Mouse (Mus musculus): Measurements from ENCODE around the gene Sat2.

Gene Sat2

DNA sequence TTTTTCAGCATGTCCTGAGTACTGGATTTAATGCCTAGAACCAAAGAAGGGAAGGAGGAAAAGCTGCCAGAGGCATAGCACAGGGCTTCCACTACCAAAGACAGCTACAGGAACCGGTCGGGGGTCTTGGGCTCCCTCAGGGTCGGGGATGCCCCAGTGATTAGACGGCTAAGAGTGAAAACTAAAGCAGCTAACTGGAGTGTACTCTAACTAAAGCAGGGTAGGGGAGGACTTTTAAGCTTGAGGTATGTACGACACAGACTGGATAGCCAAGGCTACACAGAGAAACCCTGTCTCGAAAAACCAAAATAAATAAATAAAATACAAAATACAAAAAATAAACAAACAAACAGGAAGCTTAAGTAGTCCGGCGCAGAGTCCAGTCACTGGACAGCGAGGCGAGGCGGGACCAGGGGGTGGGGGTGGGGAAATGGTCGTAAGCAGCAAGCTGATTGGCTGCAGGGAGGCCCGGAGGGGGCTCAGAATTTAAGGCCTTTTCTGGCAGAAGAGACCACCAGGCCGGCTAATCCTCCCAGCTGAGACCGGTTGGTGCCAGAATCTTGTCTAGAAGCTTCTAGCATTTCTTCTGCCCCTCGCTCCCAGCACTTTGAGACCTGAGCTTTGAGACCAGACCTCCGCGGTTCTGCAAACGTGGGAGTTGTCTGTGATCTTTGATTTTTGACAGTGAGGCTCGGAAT lies at the start of gene Sat2:
Gene Sat2 (plus strand): TSS at position 454 of the 698 bp plus-strand sequence.
- no peak for DNase-seq (ENCODE audit: low spot score)

DNA sequence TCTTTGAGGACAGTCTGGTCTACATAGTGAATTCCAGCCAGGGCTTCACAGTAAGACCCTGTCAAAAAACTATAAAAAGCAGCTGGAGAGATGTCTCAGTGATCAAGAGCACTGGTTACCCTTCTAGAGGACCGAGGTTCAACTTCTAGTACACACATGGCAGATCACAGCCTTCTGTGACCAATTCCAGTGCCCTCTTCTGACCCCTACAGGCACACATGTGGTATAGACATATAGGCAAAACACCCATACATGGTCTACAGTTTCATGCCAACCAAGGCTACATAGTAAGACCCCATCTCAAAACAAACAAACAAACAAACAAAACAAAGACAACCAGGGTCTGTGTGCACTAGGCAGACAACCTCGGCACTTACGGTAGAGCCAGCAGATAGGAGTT lies 46.6 kb upstream of the Sat2 start:
- DNase-seq (ENCODE audit: low spot score) = no peak

DNA sequence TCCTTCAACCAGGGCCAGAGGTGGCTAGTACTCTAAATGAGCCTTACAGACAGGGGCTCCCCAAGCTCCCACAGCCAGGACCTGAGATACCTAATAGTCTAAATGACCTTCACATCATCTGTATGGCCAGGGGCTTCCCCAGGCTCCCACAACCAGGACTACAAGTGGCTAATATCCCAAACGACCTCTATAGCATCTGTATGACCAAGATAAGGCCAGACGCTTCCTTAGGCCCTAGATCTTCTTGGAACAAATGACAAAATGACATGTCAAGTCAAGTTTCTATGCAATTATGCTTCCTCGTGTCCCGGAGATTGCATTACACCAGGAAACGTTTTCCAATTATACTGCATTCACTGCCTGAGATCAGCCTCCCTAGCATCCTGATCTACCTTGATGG lies 45.5 kb upstream of the Sat2 start:
- no peak for DNase-seq (ENCODE audit: low spot score)

DNA sequence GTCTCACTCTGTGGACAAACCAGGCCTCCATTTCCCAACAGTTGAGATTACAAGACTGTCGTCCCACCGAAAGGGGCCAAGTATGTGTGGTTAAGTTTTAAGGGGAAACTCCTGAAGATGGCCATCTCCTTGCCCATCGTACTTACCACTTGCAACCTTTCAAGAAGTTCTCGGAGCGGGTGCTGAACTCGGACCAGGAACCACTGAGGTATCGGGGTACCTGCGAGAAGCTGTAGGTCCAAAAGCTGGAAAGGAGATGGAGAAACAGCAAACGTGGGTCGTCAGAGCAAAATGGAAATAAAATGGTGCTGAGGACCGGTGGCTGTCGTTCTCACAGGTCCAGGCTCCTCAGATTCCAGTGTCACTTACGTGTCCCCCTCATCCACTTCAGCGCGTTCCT lies 43.5 kb upstream of the Sat2 start:
- DNase-seq (ENCODE audit: low spot score) = no peak

DNA sequence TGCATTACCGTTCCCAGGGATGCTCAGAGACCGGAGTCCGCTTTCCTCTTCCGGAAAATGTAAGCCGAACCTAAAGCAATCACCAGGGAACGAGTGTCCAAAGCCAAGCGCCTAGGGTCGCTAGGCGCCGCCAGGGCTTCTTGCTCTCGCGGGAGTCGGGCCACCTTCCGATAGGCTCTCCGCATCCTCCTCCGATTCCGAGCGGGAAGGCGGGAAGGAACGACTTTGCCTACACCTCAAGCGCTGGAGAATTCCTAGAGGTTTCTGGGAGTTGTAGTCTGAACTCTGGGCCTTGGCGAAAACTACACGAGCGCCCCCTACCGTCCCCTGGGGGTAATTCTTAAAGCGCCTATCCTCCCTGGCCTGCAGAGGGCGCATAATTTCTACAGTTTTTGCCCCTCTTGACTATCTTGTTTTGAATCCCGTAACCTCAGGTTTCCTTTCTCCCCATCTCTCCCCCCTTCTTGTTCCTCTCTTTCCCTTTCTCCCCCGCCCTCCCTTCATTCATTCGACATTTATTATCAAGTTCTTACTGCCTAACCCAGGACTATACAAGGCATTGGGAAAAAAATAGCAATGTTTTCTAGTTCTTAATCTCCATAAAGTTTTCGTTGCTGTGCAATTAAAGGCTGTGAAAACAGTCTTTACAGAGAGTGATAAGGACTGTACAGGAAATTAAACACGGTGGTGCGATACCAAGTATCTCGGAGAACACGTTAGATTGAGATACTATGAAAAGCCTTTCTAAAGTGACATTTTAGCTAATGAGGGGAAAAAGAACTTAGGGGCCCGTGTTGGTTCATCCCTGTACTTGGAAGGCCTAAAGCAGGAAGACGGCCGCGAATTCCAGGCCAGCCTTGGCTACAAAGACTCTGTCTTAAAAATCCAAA lies 42.5 kb upstream of the Sat2 start:
- DNase-seq (ENCODE audit: low spot score) = peak; percentile 97

DNA sequence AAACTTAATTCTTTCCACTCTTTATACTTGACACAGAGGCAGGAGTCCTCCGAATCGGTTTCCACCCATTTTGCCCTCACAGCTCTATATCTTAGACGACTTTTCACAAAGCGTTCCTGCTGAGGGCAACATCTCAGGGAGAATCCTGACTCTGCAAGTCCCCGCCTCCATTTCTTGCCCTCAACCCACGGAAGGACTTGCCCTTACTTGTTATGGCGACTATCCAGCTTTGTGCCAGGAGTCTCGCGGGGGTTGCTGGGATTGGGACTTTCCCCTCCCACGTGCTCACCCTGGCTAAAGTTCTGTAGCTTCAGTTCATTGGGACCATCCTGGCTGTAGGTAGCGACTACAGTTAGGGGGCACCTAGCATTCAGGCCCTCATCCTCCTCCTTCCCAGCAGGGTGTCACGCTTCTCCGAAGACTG lies 41.7 kb upstream of the Sat2 start, which contains the start of the genes Wrap53 and Trp53:
Gene Wrap53 (minus strand): TSS at position 165 of the 424 bp plus-strand sequence.
Gene Trp53 (plus strand): TSS at position 269 of the 424 bp plus-strand sequence.
- peak; percentile 82 for DNase-seq (ENCODE audit: low spot score)

DNA sequence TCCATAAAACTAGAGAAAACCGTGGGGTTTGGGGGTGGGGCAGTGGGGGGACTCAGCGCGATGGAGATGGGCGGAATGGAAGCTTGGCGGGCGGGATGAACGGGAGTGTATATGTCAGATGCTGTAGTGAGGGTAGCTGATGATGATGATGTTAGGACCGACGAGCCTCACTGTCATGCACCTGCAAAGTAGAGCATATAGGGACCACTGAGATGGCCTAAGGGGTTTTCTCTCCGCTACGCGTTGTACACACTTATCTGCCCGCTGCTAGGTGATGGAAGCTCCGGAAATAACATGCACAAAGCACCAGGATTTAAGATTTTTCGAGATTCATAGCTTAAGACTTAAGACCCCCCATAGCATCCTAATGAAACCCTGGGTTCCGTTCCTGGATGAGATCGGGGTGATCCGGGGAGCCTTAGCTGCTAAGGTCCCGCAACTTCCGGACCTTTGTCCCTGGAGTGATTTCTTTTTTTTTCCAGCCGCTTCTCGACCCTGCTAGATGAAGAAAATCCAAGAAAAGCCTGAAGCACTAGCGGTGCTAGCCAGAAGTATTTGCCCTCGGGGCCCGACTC lies 41.2 kb upstream of the Sat2 start:
- DNase-seq (ENCODE audit: low spot score) = peak; percentile 25

DNA sequence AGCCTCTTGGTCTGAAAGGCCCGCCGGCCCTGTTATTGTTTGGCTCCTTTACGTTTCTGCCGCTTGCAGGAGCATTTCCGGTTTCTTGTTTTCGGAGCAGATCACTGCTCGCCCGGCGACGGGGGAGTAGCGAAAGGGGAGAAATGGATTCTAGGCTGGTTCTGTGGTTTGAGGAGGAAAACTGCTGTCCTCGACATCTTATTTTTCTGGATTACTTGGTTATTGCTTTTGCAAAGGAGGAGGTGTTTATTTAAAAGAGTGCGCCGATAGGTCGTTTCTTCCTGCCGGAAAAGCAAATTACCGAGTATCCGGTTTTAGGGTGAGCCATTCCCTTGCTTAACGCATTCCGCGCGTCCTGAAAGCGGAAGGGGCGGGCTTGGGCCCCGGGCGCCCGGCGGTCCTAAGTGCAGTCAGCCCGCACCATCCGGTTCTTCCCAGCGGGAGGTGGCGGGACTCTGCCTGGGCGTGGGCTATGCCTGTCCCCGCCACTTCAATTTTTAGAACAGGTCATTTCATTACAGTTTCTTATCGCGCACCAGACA lies 40.6 kb upstream of the Sat2 start:
- DNase-seq (ENCODE audit: low spot score) = peak; percentile 85

DNA sequence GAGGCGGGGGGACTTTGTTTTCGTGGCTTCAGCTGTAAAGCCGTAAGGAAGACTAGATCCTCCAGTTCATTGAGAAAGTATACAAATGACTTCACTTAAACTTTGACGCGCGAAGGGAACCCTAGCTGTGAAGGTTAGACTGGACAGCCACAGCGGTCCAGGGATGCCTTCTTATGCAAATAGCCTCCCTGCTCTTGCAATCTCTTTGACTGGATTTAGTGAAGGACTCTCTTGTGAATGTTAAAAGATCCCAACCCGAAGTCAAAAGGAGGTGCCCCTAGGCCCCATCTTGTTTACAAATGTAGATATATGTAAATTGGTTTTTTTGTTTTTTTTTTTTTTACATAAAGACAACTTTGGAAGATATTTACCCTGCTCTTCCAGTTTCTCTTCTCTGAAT lies 40.0 kb upstream of the Sat2 start:
- DNase-seq (ENCODE audit: low spot score) = no peak

DNA sequence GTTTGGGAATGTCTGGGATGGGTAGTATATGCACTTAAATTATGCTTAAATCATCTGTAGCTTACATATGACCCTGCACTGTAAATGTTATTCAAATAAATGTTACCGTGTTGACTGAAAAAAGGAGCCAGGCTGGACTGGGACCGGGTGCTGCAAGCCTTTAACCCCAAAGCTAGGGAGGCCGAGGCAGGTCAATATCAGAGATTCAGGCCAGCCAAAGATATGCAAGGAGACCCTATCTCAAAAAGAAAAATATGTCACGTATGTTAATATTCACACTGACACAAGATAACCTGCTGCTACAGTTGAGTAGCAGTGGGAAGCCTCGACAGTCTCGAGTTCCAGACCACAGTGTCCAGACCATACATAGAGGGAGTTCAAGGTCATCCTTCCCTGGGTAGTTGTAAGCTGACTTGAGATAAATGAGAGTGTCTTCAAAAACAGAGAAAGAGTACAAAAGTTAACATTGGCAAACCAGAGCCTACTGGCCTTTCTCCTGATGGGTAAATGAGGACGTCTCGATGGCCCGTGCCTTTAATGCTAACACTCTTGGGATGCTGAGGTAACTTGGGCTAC lies 39.5 kb upstream of the Sat2 start:
- no peak for DNase-seq (ENCODE audit: low spot score)

DNA sequence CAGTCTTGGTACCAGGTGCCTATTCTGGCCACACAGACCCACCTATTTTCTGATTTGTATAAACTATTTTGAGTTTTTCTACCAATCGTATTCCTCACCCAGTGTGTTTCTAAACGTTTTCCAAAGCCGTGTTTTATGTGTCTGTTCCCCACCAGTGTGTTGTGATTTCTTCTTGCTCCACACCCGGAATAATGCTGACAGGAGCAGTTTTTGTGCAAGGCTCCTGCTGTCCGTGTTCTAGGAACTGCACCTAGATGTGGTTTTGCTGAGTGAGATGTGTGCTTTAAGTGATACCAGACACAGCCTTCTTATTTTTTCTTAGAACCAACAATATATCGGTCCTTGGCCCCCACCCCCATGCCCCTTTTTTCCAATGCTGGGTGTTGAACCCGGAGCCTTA lies 37.8 kb upstream of the Sat2 start:
- DNase-seq (ENCODE audit: low spot score) = no peak

DNA sequence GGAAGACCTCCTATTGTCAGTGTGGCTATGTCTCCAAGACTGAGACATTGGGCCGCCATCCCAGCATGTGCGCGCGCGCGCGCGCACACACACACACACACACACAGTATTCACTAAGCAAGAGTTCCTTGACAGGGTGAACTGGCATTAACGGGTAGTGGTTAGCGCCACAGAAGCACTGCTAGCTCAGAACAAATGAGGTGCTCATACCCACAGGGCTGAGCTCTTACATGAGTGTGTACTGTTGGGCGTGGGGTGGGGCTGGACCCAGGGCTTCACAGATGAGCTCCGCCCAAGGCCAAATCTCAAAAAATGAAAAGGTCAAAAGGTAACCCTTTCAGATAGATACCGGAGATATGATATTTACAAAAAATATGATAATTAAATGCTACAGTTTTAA lies 36.9 kb upstream of the Sat2 start:
- DNase-seq (ENCODE audit: low spot score) = no peak

DNA sequence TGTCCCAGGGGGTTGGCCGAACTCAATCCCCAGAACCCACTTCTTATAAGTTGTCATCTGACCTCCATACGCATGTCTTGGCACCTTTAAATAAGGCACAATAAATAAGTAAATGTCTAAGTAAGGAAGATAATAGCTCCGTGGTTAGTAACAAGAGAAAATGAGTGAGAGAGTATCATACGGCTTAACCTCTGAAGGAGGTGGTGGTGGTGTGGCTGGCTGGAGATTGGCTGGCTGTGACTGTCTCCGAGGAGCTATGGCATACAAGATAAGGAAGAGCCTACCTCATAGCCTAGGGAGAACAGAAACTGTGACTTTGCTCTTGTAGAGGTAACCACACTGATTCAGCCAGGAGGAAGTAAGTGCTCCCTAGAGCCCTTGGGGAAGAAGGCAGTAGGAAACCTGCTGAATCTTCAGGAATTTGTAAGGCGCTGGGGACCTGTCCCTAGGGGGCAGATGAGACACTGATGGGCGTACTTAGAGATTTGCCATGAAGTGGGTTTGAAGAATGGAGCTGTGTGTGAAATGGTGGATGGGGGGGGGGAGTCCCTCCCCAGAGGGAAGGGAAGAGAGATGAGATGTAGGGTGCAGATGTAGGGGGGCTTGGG lies 36.0 kb upstream of the Sat2 start:
- DNase-seq (ENCODE audit: low spot score) = peak; percentile 47

DNA sequence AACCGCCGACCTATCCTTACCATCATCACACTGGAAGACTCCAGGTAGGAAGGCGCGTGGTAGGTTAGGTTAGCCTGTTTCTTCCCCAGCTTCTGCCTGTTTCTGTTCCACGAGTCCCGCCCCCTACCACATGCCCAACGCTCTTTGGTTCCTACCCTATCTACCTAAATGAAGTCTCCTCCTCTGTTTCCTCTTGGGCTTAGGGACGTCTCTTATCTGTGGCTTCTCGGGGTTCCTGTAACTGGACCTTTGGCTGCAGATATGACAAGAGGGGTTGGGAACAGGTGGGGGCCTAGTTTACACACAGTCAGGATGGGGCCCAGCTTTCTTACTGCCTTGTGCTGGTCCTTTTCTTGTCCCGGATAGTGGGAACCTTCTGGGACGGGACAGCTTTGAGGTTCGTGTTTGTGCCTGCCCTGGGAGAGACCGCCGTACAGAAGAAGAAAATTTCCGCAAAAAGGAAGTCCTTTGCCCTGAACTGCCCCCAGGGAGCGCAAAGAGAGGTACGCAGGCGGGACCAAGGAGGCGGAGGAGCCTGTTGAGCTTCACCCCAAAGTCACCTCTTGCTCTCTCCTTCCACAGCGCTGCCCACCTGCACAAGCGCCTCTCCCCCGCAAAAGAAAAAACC lies 32.5 kb upstream of the Sat2 start:
- DNase-seq (ENCODE audit: low spot score) = no peak

DNA sequence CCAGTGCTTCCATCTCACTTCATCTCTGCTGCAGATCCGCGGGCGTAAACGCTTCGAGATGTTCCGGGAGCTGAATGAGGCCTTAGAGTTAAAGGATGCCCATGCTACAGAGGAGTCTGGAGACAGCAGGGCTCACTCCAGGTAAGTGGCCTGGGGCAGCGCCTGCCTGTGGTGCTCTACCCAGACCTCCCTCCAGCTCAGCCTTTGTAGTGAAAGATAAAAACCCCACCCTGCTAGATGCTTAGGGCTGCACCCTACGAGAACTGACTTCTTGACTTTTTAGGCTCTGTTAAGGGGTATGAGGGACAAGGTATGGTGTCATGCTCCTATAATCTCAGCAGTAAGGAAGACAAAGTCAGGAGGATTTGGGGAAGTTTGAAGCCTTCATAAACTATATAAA lies 31.2 kb upstream of the Sat2 start:
- DNase-seq (ENCODE audit: low spot score) = no peak

DNA sequence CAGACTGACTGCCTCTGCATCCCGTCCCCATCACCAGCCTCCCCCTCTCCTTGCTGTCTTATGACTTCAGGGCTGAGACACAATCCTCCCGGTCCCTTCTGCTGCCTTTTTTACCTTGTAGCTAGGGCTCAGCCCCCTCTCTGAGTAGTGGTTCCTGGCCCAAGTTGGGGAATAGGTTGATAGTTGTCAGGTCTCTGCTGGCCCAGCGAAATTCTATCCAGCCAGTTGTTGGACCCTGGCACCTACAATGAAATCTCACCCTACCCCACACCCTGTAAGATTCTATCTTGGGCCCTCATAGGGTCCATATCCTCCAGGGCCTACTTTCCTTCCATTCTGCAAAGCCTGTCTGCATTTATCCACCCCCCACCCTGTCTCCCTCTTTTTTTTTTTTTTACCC lies 30.4 kb upstream of the Sat2 start:
- DNase-seq (ENCODE audit: low spot score) = no peak

DNA sequence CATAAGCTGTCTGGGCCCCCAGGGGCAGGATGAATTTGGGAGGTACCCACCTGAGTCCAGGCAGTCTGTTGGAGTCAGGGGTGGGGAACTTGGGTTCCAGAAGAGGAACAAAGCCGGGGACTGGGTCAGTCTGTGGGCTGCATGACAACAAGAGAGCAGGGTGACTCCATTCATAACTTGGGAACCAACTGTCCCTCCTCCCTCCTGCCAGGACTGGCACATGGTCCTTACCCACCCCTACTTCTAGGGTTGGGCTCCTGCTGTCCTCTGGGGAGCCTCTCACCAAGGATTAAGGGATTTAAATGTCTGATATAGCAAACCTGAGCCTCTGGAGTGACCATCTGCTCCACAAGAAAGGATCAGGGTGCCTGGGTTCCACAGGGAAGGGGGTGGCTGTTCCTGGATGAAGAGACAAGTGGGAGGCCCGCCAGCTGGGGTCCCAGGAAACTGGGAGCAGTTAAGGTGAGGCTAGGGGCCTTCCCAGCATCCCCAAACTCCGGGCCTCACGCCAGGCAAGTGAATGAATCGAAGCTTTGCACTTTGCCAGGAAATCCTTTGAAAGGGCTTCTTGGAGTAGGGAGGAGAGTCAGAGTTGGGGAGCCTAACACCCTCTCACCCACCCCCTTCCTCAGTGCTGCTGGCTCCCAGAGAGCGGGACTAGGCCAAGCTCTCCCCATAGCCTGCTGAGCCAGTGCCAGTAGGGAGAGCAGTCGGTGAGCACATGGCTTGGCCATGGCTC lies 29.8 kb upstream of the Sat2 start:
- DNase-seq (ENCODE audit: low spot score) = no peak

DNA sequence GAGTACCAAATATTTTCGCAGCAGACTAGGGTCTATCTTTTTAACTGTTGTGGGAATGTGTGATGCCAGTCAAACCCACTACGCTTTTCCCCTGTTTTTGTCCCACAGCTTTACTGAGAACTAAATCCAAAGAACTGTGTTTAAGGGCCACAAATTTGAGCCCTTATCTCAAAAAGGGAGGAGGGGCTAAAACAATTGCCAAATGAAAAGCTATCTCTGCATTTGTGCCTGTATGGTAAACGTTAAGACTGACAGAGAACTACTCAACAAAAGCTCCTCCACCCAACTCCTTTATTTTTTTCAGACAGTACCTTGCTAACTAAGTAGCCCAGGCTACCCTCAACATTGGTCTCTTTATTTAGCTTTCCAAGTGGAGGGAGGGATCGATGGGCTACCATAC lies 29.0 kb upstream of the Sat2 start:
- no peak for DNase-seq (ENCODE audit: low spot score)

DNA sequence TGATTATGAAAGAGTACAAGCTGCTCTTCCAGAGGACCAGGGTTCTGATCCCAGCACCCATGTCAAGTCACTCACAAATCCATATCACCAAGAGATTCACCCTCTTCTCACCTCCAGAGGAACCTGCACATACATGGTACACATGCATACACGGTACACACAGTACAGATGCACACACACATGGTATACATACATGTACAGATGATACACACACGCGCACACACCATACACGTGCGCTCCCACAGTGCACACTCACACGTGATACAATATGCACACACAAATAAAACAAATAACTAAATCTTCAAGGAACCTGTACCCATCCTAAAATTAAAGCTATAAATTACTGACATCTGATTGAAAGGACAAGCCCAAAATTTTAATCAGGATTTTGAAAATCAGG lies 27.0 kb upstream of the Sat2 start:
- DNase-seq (ENCODE audit: low spot score) = no peak

DNA sequence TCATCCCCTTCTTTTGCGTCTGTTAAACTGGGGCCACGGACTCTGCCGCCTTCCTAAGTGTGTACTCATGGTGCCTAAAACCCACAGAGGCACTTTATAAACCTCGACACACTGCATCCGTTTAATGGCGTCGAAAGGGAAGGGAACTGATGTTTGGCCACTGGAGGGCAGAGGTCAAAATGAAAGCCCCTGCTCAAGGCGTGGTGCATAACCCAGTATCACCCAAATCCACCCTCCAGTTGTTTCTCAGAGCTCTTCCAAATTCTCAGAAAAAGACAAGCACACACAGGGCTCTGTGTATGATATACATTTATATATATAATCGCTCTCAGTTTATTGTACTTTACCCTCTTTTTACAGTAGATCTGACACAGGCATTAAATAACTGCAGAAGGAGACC lies 22.4 kb upstream of the Sat2 start:
- DNase-seq (ENCODE audit: low spot score) = no peak

DNA sequence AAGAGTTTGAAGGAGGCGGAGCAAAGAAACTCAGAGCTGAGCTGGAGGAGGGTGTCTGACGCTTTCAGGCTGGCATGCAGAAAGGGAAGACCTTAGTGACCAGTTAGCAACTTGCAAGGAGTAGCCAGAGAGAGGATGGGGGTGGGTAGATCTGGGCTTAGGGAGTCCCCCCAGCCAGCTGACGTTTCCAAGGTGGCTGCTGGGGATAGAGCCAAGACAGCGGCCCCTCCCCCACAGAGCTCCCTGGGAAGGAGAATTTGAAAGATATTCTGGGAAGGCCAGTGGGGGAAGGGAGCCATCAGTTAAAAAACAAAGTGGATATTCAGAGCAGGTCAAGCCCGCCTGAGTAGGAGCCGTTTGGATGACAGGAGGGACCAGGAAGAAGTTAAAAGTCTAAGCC lies 21.7 kb upstream of the Sat2 start:
- no peak for DNase-seq (ENCODE audit: low spot score)

All from spleen, adult 12 weeks (tissue).